Mouse (Mus musculus): ENCODE measurements around the gene Rnf220.

- TF ChIP-seq CTCF (conservative IDR thresholded peaks at IDR 0.05; ENCODE audit: low read length) (no peak), NANOG (IDR thresholded peaks at IDR 0.05; ENCODE audit: borderline replicate concordance, low read length) (no peak), POU5F1 (IDR thresholded peaks at IDR 0.05; ENCODE audit: borderline replicate concordance, low read length) (no peak)
These were observed 147.5 kb downstream of the Rnf220 start for GRCm38 (mm10) chr4:117349327-117349726.
